Mouse (Mus musculus): Measurements from ENCODE around the gene Myo3b. TPM values are rescaled to one million over a fixed set of nuclear protein-coding genes. Genes with fewer than 3 reads are reported as not detected.

Myo3b gene
- polyA plus RNA-seq, 1 experiment from 2014 or later: not detected

DNA sequence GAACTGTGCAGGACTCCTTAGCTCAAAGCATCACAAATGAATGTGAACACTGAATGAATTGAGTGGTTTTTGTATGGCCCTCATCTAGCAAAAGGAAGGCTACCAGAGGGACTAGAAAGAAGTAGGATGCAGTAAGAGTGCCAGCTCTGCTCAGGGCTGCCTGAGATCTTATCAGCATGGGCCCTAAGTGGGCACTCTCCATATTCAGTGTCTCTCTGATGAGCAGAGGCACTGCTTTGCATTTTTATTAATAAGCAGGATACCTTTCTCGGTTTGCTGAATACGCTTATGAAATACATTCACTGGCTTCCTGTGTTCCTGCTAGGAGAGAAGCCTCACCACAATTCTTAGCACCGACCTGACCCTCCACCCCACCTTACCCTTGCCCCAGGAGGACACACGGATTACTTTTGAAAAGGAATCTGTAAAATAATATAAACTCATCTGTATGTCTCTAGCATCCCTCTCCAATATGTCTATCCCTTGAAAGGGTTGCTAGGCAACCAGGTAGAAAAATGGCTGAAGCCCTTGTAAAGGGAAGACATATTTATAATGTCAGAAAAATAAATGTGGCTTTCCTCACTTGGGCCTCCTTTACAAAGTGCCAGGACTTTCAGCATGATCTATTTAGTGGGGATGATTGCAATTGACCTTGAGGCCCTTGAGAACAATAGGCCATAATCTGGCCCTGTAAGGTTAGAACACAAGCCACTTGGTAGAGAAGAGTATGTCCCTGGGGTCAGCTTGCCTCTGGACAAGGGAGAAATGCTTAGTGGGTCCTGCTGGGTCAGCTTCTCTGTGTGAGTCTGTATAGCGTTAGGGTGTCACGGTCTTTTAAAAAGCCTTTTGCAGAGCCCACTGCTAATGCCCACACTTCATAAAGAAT is 138.1 kb downstream of the Myo3b start:
- H3K4me2 ChIP-seq: no peak overlapping the region
- no peaks in the 10 kb centered on the region for H3K27me3 ChIP-seq
- no peaks in the 10 kb centered on the region for H3K4me1 ChIP-seq
- no peak for ATAC-seq (ENCODE audit: insufficient number of reproducible peaks, insufficient read depth, low FRiP score, low TSS enrichment, low read depth)
- 72% methylated on average over 6 of the region's 6 CpGs for WGBS
- H3K9ac ChIP-seq: no peak overlapping the region
- H3K36me3 ChIP-seq: no peaks in the 10 kb centered on the region
- no peak overlapping the region for H3K4me3 ChIP-seq
- H3K27ac ChIP-seq: no peak overlapping the region
- H3K9me3 ChIP-seq: no peaks in the 10 kb centered on the region

DNA sequence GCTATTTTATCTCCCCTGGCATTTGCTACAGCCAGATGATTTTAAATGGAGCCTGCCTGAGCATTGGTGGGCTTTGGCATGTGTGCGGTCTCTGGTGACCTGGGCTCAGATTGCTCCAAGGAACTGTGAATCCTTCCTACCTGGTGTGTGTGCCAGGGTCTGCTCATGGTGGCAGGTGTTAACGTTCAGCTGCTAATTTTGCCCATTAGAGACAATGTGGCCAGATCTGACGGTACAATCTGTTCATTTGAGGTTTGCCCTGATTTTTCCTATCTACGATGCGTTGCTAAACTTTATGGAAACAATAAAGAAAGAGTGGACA is 138.7 kb downstream of the Myo3b start:
- 79% methylated on average over 5 of the region's 5 CpGs for WGBS
- Histone ChIP-seq H3K27me3 (no peaks in the 10 kb centered on the region), H3K4me2 (no peak overlapping the region), H3K9me3 (no peaks in the 10 kb centered on the region), H3K36me3 (no peaks in the 10 kb centered on the region), H3K9ac (no peak overlapping the region), H3K4me3 (no peak overlapping the region), H3K27ac (no peak overlapping the region), H3K4me1 (no peaks in the 10 kb centered on the region)
- no peak for ATAC-seq (ENCODE audit: insufficient number of reproducible peaks, insufficient read depth, low FRiP score, low TSS enrichment, low read depth)

GRCm38 (mm10) chr2:70178241-70178640 is 139.3 kb downstream of the Myo3b start:
- ATAC-seq (ENCODE audit: insufficient number of reproducible peaks, insufficient read depth, low FRiP score, low TSS enrichment, low read depth): no peak
- no peak overlapping the region for H3K9ac ChIP-seq
- H3K4me1 ChIP-seq: no peaks in the 10 kb centered on the region
- H3K4me3 ChIP-seq: no peak overlapping the region
- no peaks in the 10 kb centered on the region for H3K9me3 ChIP-seq
- no peaks in the 10 kb centered on the region for H3K36me3 ChIP-seq
- no peak overlapping the region for H3K4me2 ChIP-seq
- H3K27ac ChIP-seq: no peak overlapping the region
- H3K27me3 ChIP-seq: no peaks in the 10 kb centered on the region

- no peak overlapping the region for H3K4me2 ChIP-seq
- H3K9me3 ChIP-seq: no peaks in the 10 kb centered on the region
- H3K4me1 ChIP-seq: no peaks in the 10 kb centered on the region
- H3K4me3 ChIP-seq: no peak overlapping the region
- no peaks in the 10 kb centered on the region for H3K36me3 ChIP-seq
- no peak overlapping the region for H3K9ac ChIP-seq
- WGBS: 87% methylated on average over 8 of the region's 8 CpGs
- ATAC-seq (ENCODE audit: insufficient number of reproducible peaks, insufficient read depth, low FRiP score, low TSS enrichment, low read depth): no peak
- no peaks in the 10 kb centered on the region for H3K27me3 ChIP-seq
- H3K27ac ChIP-seq: no peak overlapping the region
Measured at GRCm38 (mm10) chr2:70182150-70182670, 143.3 kb downstream of the Myo3b start.

- no peak overlapping the region for H3K4me2 ChIP-seq
- no peak overlapping the region for H3K4me3 ChIP-seq
- H3K27me3 ChIP-seq: no peaks in the 10 kb centered on the region
- H3K9me3 ChIP-seq: no peaks in the 10 kb centered on the region
- H3K4me1 ChIP-seq: no peaks in the 10 kb centered on the region
- H3K9ac ChIP-seq: no peak overlapping the region
- H3K27ac ChIP-seq: no peak overlapping the region
- WGBS: 79% methylated on average over 6 of the region's 6 CpGs
- H3K36me3 ChIP-seq: no peaks in the 10 kb centered on the region
- ATAC-seq (ENCODE audit: insufficient number of reproducible peaks, insufficient read depth, low FRiP score, low TSS enrichment, low read depth): no peak
Measured at GRCm38 (mm10) chr2:70187040-70187439, 148.1 kb downstream of the Myo3b start.

- Histone ChIP-seq H3K36me3 (no peaks in the 10 kb centered on the region), H3K9me3 (no peaks in the 10 kb centered on the region), H3K9ac (no peak overlapping the region), H3K27ac (no peak overlapping the region), H3K4me1 (no peaks in the 10 kb centered on the region), H3K4me2 (no peak overlapping the region), H3K4me3 (no peak overlapping the region), H3K27me3 (no peaks in the 10 kb centered on the region)
- ATAC-seq (ENCODE audit: insufficient number of reproducible peaks, insufficient read depth, low FRiP score, low TSS enrichment, low read depth): no peak
- WGBS: 66% methylated on average over 9 of the region's 9 CpGs
Measured at GRCm38 (mm10) chr2:70195418-70196248, 156.7 kb downstream of the Myo3b start.

DNA sequence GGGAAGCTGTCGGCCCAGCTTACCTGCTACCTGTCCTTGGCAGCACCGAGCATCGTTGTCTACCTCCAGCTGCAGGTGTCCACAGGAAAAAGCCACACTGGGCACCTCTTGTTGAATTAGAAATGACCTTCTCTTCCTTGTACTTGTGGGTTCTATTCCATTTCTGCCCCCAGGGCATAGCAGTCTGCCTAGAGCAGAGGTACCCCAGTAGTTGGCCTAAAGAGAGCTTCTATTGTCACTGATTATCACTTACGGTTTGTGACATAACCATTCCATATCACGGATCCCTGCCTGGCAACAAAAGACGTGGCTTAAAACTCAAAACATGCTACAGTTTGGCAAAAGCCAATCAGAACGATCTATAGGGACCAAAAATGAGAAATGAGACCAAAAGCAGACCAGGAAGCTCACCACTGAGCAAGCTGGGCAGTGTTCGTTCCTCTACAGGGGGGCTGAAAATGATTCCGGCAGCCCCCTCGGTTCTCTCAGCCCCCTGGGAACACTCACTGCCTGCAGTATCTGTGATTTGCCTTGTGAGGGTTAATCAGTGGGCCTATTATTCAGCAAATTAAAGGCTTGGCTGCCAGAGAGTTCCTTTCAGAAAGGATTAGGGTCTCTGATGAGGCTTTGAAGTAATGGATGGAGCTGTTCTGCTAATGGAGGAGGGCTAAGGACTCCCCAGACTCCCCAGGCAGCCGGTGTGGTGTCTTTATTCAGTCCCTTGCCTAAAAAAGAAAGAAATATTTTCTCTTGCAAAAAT is 163.1 kb downstream of the Myo3b start:
- WGBS: 19% methylated on average over 11 of the region's 11 CpGs
- Histone ChIP-seq H3K27ac (no peak overlapping the region), H3K4me3 (no peak overlapping the region), H3K4me2 (peak overlapping the region; percentile 33; the same call in 1 of the 2 replicates), H3K36me3 (no peaks in the 10 kb centered on the region), H3K27me3 (peaks cover 5% of the 10 kb centered on the region; the same call in 1 of the 2 replicates), H3K9me3 (no peaks in the 10 kb centered on the region), H3K4me1 (peaks cover 18% of the 10 kb centered on the region), H3K9ac (no peak overlapping the region)
- ATAC-seq (ENCODE audit: insufficient number of reproducible peaks, insufficient read depth, low FRiP score, low TSS enrichment, low read depth): 0 out of 2 replicates have a peak, but pooled peaks have one; percentile 67

- Histone ChIP-seq H3K9me3 (no peaks in the 10 kb centered on the region), H3K27me3 (peaks cover 5% of the 10 kb centered on the region; the same call in 1 of the 2 replicates), H3K4me3 (no peak overlapping the region), H3K4me2 (no peak overlapping the region; the same call in 1 of the 2 replicates), H3K36me3 (no peaks in the 10 kb centered on the region), H3K9ac (no peak overlapping the region), H3K27ac (no peak overlapping the region), H3K4me1 (peaks cover 18% of the 10 kb centered on the region)
- no peak for ATAC-seq (ENCODE audit: insufficient number of reproducible peaks, insufficient read depth, low FRiP score, low TSS enrichment, low read depth)
- 6% methylated on average over 8 of the region's 8 CpGs for WGBS
Measured at GRCm38 (mm10) chr2:70202578-70203167, 163.7 kb downstream of the Myo3b start.

- Histone ChIP-seq H3K9ac (no peak overlapping the region), H3K27ac (no peak overlapping the region), H3K4me1 (no peaks in the 10 kb centered on the region), H3K27me3 (no peaks in the 10 kb centered on the region; the same call in 1 of the 2 replicates), H3K4me3 (no peak overlapping the region), H3K36me3 (no peaks in the 10 kb centered on the region), H3K4me2 (no peak overlapping the region), H3K9me3 (no peaks in the 10 kb centered on the region)
- WGBS: 80% methylated on average over 1 of the region's 1 CpGs
- no peak for ATAC-seq (ENCODE audit: insufficient number of reproducible peaks, insufficient read depth, low FRiP score, low TSS enrichment, low read depth)
Measured at GRCm38 (mm10) chr2:70208411-70208810, 169.5 kb downstream of the Myo3b start.

- no peak overlapping the region for H3K4me3 ChIP-seq
- WGBS: 79% methylated on average over 3 of the region's 3 CpGs
- H3K9ac ChIP-seq: no peak overlapping the region
- no peaks in the 10 kb centered on the region for H3K36me3 ChIP-seq
- no peak overlapping the region for H3K27ac ChIP-seq
- no peaks in the 10 kb centered on the region for H3K4me1 ChIP-seq
- ATAC-seq (ENCODE audit: insufficient number of reproducible peaks, insufficient read depth, low FRiP score, low TSS enrichment, low read depth): no peak
- no peaks in the 10 kb centered on the region for H3K9me3 ChIP-seq
- H3K27me3 ChIP-seq: no peaks in the 10 kb centered on the region; the same call in 1 of the 2 replicates
- no peak overlapping the region for H3K4me2 ChIP-seq
Measured at GRCm38 (mm10) chr2:70209790-70210189, 170.9 kb downstream of the Myo3b start.
